Mouse (Mus musculus) neural tube, embryonic 14.5 days (tissue): Measurements from ENCODE around the gene Gm20388. TPM values are rescaled to one million over a fixed set of nuclear protein-coding genes. Genes with fewer than 3 reads are reported as not detected.
"Not testable (repeated sequence)": the region's sequence is repeated elsewhere in the genome, so short reads cannot be mapped to it uniquely, and the experiment has no call there.

Source experiments
- ATAC-seq: fragments of 200-750 bp; cut with Nextera tagmentation; 2 replicates; pipeline ENCODE4 v1.8.0; 2017; ENCODE audit warnings: low read depth, mild to moderate bottlenecking, moderate TSS enrichment, moderate library complexity
- H3K27ac ChIP-seq: fragments of 300-500 bp; sonication (generic); 2 replicates; pipeline ENCODE4 v1.5.1; 2014; ENCODE audit warnings: low read depth, mild to moderate bottlenecking, control low read depth, low read length, moderate library complexity, mixed read lengths
- H3K27me3 ChIP-seq: fragments of 300-500 bp; sonication (generic); 2 replicates; pipeline ENCODE4 v1.6.1; 2014; ENCODE audit warnings: low read length; ENCODE audit not compliant: control insufficient read depth, insufficient read depth
- H3K36me3 ChIP-seq: fragments of 300-500 bp; sonication (generic); 2 replicates; pipeline ENCODE4 v1.6.1; 2014; ENCODE audit warnings: low read length, mixed read lengths; ENCODE audit not compliant: control insufficient read depth, insufficient read depth
- H3K4me1 ChIP-seq: fragments of 300-500 bp; sonication (generic); 2 replicates; pipeline ENCODE4 v1.6.1; 2014; ENCODE audit warnings: low read length; ENCODE audit not compliant: control insufficient read depth, insufficient read depth
- H3K4me2 ChIP-seq: fragments of 300-500 bp; sonication (generic); 2 replicates; pipeline ENCODE4 v1.6.1; 2014; ENCODE audit warnings: mild to moderate bottlenecking, low read depth, low read length, control low read depth
- H3K4me3 ChIP-seq: fragments of 300-500 bp; sonication (generic); 2 replicates; pipeline ENCODE4 v1.5.1; 2014; ENCODE audit warnings: low read depth, low read length, control low read depth, mixed read lengths
- H3K9ac ChIP-seq: fragments of 300-500 bp; sonication (generic); replicated peaks from 2 replicates; pipeline ENCODE4 v1.6.1; 2014; ENCODE audit warnings: low read depth, mild to moderate bottlenecking, control low read depth, low read length, mixed read lengths
- H3K9me3 ChIP-seq: fragments of 300-500 bp; sonication (generic); 2 replicates; pipeline ENCODE4 v1.6.1; 2016; ENCODE audit warnings: low read length; ENCODE audit not compliant: control insufficient read depth
- WGBS: fragments of 180-500 bp; shearing (Covaris S2); extraction: QIAGEN DNeasy Blood & Tissue Kit; methylation state at CpG from one replicate; pipeline ENCODE4 v1.1.7; 2014; 5-methylcytosine and 5-hydroxymethylcytosine counted together
- polyA plus RNA-seq: library from polyadenylated mRNA; unstranded; fragments of >200 nt; fragmentation: Nextera tagmentation; extraction: Ambion mirVana; gene quantifications from 2 replicates; pipeline ENCODE4 v1.2.1, GENCODE M21; 2014

The Gm20388 gene
- polyA plus RNA-seq, 1 experiment from 2014 or later, result 10.3 TPM

GRCm38 (mm10) chr8:120680405-120680804 lies 769.8 kb downstream of the Gm20388 start:
- H3K4me2 ChIP-seq, H3K27ac ChIP-seq, H3K36me3 ChIP-seq, H3K4me1 ChIP-seq, H3K4me3 ChIP-seq, H3K9me3 ChIP-seq, H3K27me3 ChIP-seq, H3K9ac ChIP-seq, ATAC-seq: not testable (repeated sequence)
- 61% methylated on average over 7 of the region's 7 CpGs for WGBS

GRCm38 (mm10) chr8:120681113-120681512 lies 770.5 kb downstream of the Gm20388 start:
- H3K9ac ChIP-seq, result no peak overlapping the region
- 85% methylated on average over 10 of the region's 10 CpGs for WGBS
- no peaks in the 10 kb centered on the region for H3K27me3 ChIP-seq
- H3K4me2 ChIP-seq, result no peak overlapping the region
- no peak overlapping the region for H3K4me3 ChIP-seq
- H3K4me1 ChIP-seq, result no peaks in the 10 kb centered on the region
- no peak overlapping the region for H3K27ac ChIP-seq
- no peak for ATAC-seq
- no peaks in the 10 kb centered on the region for H3K9me3 ChIP-seq
- H3K36me3 ChIP-seq, result no peaks in the 10 kb centered on the region

DNA sequence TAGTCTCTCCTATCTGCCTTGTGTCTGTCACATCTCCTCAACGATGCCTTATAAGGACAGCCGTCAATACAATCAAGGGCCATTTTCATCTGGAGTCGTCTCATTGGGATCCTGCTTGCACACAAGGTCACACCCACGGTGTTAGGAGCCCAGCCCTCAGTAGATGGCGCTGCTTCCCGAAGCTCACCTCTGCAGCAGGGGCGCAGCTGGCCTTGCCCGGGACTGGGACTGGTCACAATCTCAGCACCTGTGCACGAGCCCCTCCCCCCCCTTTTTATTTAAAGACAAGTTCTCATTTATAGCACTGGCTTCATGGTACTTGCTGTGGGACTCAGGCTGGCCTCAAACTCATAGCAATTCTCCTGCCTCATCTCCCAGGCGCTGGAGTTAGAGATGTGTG lies 773.0 kb downstream of the Gm20388 start:
- H3K9ac ChIP-seq, result no peak overlapping the region
- H3K4me2 ChIP-seq, result no peak overlapping the region
- H3K27me3 ChIP-seq, result no peaks in the 10 kb centered on the region; the same call in 1 of the 2 replicates
- no peak overlapping the region for H3K4me3 ChIP-seq
- no peaks in the 10 kb centered on the region for H3K9me3 ChIP-seq
- H3K36me3 ChIP-seq, result no peaks in the 10 kb centered on the region
- no peak overlapping the region for H3K27ac ChIP-seq
- no peak for ATAC-seq
- no peaks in the 10 kb centered on the region for H3K4me1 ChIP-seq
- WGBS, result 12% methylated on average over 10 of the region's 10 CpGs

DNA sequence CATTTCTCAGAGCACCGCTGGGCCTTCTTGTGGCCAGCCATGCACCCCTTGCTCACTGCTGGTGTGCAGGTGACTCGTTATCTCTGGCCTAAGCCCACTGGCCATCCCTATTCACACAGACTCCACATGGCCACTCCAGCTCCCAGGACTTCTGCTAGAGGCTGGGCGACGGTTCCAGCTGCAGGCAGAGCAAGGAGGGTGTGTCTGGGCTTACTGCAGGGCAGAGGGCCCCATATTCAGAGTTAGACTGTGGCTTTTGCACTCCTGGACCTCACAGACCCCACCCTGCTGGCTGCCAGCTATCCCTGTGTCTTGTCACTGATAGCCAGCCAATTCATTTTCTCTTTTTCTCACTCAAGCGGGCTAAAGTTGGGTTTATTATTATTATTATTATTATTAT lies 773.4 kb downstream of the Gm20388 start:
- no peak overlapping the region for H3K4me2 ChIP-seq
- no peak overlapping the region for H3K27ac ChIP-seq
- H3K9ac ChIP-seq, result no peak overlapping the region
- WGBS, result 70% methylated on average over 5 of the region's 5 CpGs
- H3K36me3 ChIP-seq, result no peaks in the 10 kb centered on the region
- H3K4me3 ChIP-seq, result no peak overlapping the region
- H3K27me3 ChIP-seq, result no peaks in the 10 kb centered on the region; the same call in 1 of the 2 replicates
- no peaks in the 10 kb centered on the region for H3K9me3 ChIP-seq
- ATAC-seq, result no peak
- H3K4me1 ChIP-seq, result no peaks in the 10 kb centered on the region

- Histone ChIP-seq H3K4me2 (no peak overlapping the region), H3K9ac (no peak overlapping the region), H3K4me3 (no peak overlapping the region), H3K27ac (no peak overlapping the region), H3K9me3 (no peaks in the 10 kb centered on the region), H3K4me1 (no peaks in the 10 kb centered on the region), H3K27me3 (no peaks in the 10 kb centered on the region; the same call in 1 of the 2 replicates), H3K36me3 (no peaks in the 10 kb centered on the region)
- ATAC-seq, result no peak
- WGBS, result 78% methylated on average over 5 of the region's 5 CpGs
These were observed 774.5 kb downstream of the Gm20388 start for GRCm38 (mm10) chr8:120685097-120685496.

DNA sequence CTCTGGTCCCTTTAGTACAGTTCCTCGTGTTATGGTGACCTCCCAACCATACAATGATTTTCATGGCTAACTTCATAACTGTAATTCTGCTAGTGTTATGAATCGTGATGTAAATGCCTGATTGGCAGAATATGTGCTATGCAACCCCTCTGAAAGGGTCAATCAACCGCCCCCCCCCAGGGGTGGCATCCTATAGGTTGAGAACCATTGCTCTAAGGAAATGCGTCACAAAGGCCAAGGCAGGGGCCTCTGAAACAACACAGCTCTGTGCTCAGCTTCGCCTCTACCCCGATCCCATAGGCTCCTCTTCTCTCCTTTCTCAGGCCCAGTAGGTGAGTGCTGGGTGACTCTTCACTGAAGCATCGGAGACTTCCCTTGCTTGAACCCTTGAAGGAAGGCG lies 775.0 kb downstream of the Gm20388 start:
- Histone ChIP-seq H3K4me2 (no peak overlapping the region), H3K4me1 (no peaks in the 10 kb centered on the region), H3K27me3 (no peaks in the 10 kb centered on the region; the same call in 1 of the 2 replicates), H3K9me3 (no peaks in the 10 kb centered on the region), H3K9ac (no peak overlapping the region), H3K36me3 (no peaks in the 10 kb centered on the region), H3K4me3 (no peak overlapping the region), H3K27ac (no peak overlapping the region)
- ATAC-seq, result no peak
- WGBS, result 77% methylated on average over 8 of the region's 8 CpGs

- 84% methylated on average over 13 of the region's 13 CpGs for WGBS
- Histone ChIP-seq H3K4me3 (no peak overlapping the region), H3K9me3 (no peaks in the 10 kb centered on the region), H3K27ac (no peak overlapping the region), H3K36me3 (no peaks in the 10 kb centered on the region), H3K9ac (no peak overlapping the region), H3K4me2 (no peak overlapping the region), H3K4me1 (no peaks in the 10 kb centered on the region), H3K27me3 (no peaks in the 10 kb centered on the region; the same call in 1 of the 2 replicates)
- ATAC-seq, result no peak
These were observed 775.4 kb downstream of the Gm20388 start for GRCm38 (mm10) chr8:120686051-120686450.

DNA sequence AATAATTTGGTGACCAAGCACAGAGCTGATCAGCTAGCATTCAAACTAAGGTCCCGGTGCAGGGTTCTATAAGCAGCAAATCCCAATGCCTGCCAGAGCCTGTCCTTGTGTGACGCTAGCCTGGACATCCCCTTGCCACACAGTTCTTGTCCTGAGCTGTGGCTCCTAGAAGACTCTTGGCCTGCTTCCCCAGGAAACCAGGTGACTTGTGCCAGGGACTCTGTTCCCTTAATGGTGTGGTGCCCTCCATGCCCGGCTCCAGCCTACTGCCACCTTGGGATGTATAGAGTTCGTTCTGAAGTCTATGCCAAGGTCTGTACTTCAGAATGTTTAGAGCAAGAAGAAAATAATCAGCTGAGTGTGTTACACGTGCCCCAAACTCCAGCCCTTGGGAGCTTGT lies 775.9 kb downstream of the Gm20388 start:
- WGBS, result 88% methylated on average over 5 of the region's 5 CpGs
- H3K9me3 ChIP-seq, result no peaks in the 10 kb centered on the region
- H3K27me3 ChIP-seq, result no peaks in the 10 kb centered on the region; the same call in 1 of the 2 replicates
- no peak overlapping the region for H3K9ac ChIP-seq
- H3K27ac ChIP-seq, result no peak overlapping the region
- no peak for ATAC-seq
- H3K36me3 ChIP-seq, result no peaks in the 10 kb centered on the region
- no peak overlapping the region for H3K4me3 ChIP-seq
- no peak overlapping the region for H3K4me2 ChIP-seq
- H3K4me1 ChIP-seq, result no peaks in the 10 kb centered on the region

DNA sequence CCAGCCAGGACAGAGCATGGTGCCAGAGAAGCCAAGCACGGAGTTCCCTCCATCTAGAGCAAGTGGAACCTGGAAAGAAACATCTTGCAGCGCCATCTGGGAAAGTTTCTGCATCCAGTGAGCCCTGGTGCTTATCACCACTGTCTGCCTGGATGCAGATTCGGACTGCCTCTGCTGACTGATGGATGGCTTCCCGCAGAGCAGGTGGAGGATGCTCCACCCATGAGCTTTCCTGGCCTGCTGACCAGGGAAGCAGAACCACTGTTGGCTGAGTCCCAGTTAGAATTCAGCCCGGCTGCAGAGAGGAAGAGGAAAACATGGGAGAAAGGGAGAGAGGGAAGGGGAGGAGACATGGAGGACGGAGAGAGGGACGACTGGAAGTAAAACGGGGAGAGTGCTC lies 777.1 kb downstream of the Gm20388 start:
- Histone ChIP-seq H3K4me2 (no peak overlapping the region), H3K4me1 (no peaks in the 10 kb centered on the region), H3K27ac (no peak overlapping the region), H3K9me3 (no peaks in the 10 kb centered on the region), H3K27me3 (no peaks in the 10 kb centered on the region; the same call in 1 of the 2 replicates), H3K9ac (no peak overlapping the region), H3K36me3 (no peaks in the 10 kb centered on the region), H3K4me3 (no peak overlapping the region)
- WGBS, result 79% methylated on average over 8 of the region's 8 CpGs
- ATAC-seq, result no peak
